Mouse (Mus musculus) spleen, adult 18-20 months (tissue): ENCODE results near the gene Mfsd1.

ENCODE experiments used
- DNase-seq, 2 experiments: peaks; one replicate each; pipeline ENCODE4 v3.0.0; 2022; ENCODE audit warnings: mixed read lengths in 2 of 2

The Mfsd1 gene

GRCm38 (mm10) chr3:67582273-67583124, at the start of gene Mfsd1:
Mfsd1 (plus strand) TSS chr3:67582741.
- peak; percentile 77 to 80 for DNase-seq

DNA sequence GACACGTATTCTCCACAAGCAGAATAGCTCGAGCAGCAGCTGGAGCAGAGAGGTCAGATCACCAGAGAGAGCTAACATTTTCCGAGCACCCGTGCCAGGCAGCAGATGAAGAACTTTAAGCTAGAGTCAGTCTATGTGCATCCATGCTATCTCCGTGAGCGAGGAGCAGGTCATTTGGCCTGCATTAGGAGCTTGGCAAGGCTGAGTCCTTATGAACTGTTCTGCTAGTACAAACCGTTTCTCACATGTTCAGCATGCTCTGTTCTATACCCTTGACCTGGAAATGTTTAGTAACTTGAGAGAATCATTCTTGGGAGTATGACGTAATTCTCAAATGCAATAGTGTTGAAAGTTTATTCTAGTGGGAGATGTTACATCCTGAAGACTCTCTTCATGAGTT, 38.9 kb upstream of the Mfsd1 start:
- no peak for DNase-seq

GRCm38 (mm10) chr3:67551193-67551592, 31.3 kb upstream of the Mfsd1 start:
- no peak for DNase-seq

- peak in 1 of 2 experiments; percentile 17 for DNase-seq
Measured at GRCm38 (mm10) chr3:67553281-67553680, 29.3 kb upstream of the Mfsd1 start.

- no peak for DNase-seq
Measured at GRCm38 (mm10) chr3:67553927-67554448, 28.6 kb upstream of the Mfsd1 start.

GRCm38 (mm10) chr3:67555211-67555610, 27.3 kb upstream of the Mfsd1 start:
- no peak for DNase-seq

DNA sequence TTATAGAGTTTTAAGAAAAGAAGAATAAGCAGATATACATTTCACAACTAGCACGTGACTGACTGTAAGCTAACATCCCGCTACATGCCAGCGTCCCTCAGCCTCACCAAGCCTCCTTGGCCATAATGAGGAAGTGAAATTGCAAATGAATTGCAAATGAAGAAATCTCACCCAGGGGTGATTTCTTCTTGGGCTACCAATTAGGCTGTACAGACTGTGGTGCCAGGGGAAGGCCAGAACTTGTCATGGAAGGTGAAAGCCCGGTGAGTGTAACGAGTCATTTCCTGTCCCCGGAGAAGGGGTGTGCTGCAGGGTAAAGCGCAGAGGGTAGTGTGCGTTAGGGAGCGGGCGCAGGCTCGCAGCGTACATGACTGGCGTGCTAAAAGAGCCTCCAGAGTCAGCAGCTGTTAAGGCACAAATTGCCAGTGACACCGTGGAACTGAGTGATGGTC, 25.3 kb upstream of the Mfsd1 start:
- peak; percentile 53 to 64 for DNase-seq

DNA sequence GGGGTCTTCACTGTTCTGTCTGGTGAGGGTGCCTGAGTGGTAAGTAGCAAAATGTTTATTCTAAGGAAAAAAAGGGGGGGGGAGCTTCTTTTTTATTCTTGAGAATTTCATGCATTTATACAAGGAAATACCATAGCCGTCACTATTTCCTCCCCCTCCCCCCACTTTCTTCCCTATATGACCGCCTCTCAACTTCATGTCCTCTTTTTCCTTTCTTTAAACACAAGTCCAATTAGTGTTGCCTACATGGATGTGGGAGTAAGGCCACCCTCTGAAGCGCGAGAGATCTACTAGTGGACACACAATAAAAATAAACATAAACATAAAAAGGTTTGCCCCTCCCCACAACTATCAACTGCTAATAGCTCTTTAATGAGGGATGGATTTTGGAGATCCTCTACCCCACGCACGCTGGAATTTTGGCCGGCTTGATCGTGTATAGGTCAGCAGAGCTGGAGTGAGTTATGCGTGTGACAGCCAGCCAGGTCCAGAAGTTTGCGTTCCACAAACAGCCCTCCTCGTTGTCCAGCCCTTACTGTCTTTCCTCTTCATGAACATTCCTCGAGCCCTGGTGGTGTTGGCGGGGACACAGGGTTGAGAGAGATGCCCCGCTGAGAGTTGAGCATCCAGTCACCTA, 24.7 kb upstream of the Mfsd1 start:
- no peak for DNase-seq

GRCm38 (mm10) chr3:67564731-67565357, 17.7 kb upstream of the Mfsd1 start:
- DNase-seq: peak in 1 of 2 experiments; percentile 33

GRCm38 (mm10) chr3:67565540-67566227, 16.9 kb upstream of the Mfsd1 start:
- DNase-seq: no peak

DNA sequence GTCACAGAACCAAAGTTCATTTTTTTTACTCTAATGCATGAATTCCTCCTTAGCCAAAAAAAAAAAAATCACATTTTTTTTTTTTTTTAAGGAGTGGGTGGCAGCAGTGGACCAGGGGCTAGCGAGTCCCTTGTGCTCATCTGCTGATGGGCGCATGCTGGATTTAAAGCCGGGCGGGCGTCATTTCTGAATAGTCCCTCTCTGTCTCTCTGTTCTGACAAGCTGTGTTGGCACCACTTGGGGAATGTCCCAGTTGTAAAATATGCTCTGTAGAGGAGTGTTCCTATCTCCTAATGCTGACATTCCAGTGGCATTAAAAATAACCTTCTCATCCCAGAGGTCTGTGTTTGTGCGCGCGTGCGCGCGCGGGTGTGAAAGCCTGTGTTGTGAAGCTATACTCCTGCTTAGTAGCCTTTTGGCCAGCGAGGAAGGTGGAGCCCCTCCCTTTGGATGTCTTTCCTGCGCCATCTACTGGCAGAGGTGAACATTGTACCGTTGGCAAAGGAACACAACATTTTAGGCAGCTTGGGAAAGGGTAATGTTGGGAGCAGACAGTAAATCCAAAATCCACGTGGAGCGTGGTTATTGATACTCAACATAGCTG, 14.4 kb upstream of the Mfsd1 start:
- peak; percentile 28 to 55 for DNase-seq

DNA sequence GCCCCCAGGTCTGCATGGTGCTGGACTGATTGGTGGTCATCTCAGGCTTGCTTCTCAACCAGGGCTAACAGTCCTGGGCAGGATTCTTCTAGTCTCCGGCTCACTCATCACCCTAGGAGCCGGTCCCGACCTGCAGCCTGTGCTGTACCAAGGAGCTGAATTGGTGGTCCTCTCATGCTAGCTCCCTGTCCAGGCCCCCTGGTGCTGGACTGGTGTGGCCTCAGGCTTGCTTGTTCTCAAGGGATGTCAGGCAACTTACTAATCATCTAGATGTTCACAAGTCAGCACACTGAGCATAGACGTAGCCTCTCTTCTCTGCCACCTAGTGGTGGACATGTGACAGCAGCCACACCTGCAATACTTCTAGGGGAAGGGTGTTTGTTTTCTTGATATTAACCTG, 9.6 kb upstream of the Mfsd1 start:
- no peak for DNase-seq

- DNase-seq: no peak
Measured at GRCm38 (mm10) chr3:67573523-67573922, 9.0 kb upstream of the Mfsd1 start.

DNA sequence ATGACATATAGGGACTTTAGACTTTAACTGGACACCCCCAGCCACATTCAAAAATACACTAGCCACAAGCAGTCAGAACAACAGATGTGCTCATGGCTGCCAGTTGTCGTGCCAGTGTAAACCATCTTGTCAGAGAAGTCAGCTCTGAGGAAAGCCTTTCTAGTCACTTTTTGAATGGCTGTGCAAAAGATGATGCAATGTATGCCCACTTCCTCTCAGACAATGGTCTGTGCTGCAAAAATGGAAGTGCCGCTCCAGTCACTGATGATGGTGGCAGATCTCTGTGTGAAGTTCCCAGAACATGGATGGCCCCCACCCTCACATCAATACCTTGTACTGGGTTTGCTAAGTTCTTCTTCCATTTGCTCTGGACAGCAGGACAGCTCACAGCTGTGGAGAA, 6.3 kb upstream of the Mfsd1 start:
- no peak for DNase-seq

- DNase-seq: no peak
Measured at GRCm38 (mm10) chr3:67576724-67577123, 5.8 kb upstream of the Mfsd1 start.

DNA sequence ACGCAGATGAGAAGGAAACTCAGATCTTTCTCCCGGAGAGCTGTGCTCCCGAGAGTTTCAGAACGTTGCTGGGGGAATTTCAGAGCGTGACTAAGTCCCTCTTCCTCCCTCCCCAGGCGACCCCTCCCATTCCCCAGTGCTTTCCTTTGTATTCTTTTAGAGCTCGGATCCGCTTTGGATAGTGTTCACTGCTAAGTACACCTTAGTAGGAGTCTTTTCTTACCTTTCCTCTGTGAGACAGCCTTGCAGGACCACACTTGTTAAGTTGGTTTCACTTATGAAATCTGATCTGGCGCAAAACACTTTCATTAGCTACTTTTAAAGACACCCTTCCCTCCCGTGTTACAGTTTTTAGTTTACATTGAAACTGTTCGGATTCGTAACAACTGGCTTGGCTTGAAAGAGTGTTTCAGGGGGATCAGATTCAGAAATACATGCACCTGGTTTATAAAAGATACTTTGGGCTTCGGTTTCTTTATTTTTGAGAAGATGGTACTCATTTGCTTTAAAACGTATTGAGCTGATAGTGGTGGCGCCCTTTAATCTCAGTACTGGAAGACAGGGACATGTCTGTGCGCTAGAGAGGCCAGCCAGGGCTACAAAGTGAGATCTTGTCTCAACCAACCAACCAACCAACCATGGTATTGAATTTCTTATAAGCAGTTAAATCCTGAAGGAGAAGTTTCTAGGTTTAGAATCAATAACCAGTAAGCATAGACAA, 744 bp downstream of the Mfsd1 start:
- DNase-seq: peak in 1 of 2 experiments; percentile 19

DNA sequence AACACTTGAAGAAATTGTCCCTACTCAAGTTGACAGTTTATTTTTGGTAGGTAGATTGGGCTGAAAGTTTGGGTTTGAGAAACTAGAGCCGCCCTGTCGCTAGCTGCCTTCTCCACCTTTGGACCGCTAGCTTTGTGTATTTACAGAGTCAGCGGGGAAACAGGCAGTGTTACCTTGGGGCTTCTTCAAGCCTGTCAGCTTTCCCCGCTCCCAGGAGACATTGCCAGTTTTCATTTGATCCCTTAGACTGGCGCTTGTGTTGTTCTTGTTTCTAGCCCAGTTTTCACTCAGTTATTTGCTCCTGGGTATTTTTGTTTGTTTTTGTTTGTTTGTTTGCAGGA, 1.3 kb downstream of the Mfsd1 start:
- DNase-seq: no peak

DNA sequence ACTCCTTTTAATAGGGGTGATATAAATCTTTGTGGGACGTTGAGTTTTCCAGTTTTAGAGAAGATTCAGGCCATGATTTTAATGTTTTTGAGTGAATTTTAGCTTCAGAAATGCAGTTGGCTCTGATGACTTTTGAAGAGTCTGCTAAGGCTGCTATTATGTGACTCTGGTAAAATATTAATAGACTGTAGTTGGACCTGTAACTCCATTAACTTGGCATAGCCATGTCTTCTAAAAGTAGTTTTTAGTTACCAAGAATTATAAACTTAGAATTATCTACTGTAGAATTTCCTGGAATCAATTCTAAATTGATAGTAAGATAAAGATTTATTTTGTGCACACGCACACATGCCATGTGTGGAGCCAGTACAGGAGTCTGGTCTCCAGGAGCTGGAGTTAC, 4.0 kb downstream of the Mfsd1 start:
- no peak for DNase-seq

DNA sequence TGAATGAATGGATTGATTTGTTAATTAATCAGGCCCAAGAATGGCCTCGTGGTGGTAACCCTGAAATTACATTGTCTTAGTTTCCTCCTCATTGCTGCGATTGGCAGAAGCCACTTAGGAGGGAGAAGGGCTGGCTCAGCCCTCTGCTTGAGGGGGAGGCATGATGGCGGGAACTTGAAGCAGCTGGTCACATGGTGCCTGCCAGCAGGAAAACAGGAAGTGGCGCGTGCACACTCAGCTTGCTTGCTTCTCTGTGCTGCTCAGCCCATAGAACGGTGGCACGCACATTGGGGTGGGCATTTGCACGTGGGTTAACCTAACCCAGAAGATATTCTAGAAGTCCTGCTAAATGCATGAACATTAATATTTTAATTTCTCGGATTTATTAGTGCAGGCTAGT, 4.9 kb downstream of the Mfsd1 start:
- DNase-seq: no peak

GRCm38 (mm10) chr3:67601616-67602138, 19.1 kb downstream of the Mfsd1 start:
- DNase-seq: no peak

- DNase-seq: no peak
Measured at GRCm38 (mm10) chr3:67618222-67618621, 35.7 kb downstream of the Mfsd1 start.

- DNase-seq: no peak
Measured at GRCm38 (mm10) chr3:67624629-67625028, 42.1 kb downstream of the Mfsd1 start.
